Mouse (Mus musculus): ENCODE results near the gene Tssk2. TPM values are rescaled to one million over a fixed set of nuclear protein-coding genes. Genes with fewer than 3 reads are reported as not detected.

Tssk2 gene
- total RNA-seq, 4 experiments from 2014 or later, result 0.20 TPM; not detected in 3

DNA sequence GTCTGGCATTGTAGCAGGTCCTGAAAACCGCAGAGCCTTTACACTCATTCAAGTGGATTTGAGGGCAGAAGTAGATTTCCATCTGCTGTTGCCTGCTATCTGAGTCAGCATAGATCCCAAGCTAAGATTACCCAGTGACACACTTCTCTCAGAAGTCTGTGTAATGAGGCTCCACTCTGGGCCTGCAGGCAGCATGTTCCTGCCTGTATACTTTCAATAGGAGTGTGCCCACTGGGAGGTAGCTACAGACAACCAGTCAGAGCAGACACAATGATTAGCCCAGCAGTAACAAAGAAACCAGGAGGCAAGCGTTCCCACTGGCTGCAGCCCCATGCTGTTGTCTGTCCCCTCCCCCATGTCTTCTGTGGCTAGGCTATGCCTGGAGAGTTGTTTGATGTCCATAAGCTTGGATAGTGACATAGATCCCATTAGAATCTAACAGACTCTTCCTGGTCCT is 51.0 kb downstream of the Tssk2 start:
- no peak for DNase-seq (ENCODE audit: low spot score)

Other genes with a start within 250 kb of the Tssk2 start
- gene Med15, start 165.7 kb upstream of the Tssk2 start, total RNA-seq (2022), result 10 to 100 TPM; 22.3 to 27.2 (median 23.0) TPM
- gene Klhl22, start 139.0 kb upstream of the Tssk2 start, total RNA-seq (2022), result 10 to 100 TPM; 18.8 to 23.0 (median 19.4) TPM
- gene Scarf2, start 101.4 kb upstream of the Tssk2 start, total RNA-seq (2022), result 1 to 10 TPM; 3.3 to 5.2 (median 4.4) TPM
- not detected for gene B830017H08Rik, start 65.5 kb upstream of the Tssk2 start, total RNA-seq (2022)
- 1 to 10 TPM; 1.3 to 2.3 (median 1.9) TPM for gene Car15, start 60.3 kb upstream of the Tssk2 start, total RNA-seq (2022)
- gene Gm20518, start 7.0 kb upstream of the Tssk2 start, total RNA-seq (2022), result under 1 TPM; 0.13 to 0.65 (median 0.28) TPM
- gene Tssk1, start 4.4 kb upstream of the Tssk2 start, total RNA-seq (2022), result under 1 TPM in 3 of 4 experiments, not detected in 1; 0.17 to 0.33 (median 0.22) TPM
- gene Dgcr2, start 75 bp upstream of the Tssk2 start, total RNA-seq (2022), result 10 to 100 TPM; 44.4 to 51.8 (median 48.7) TPM
- gene Ess2, start 12.7 kb downstream of the Tssk2 start, total RNA-seq (2022), result 10 to 100 TPM in 1 of 4 experiments, 1 to 10 TPM in 3; 8.0 to 10.1 (median 9.6) TPM
- not detected for gene Gsc2, start 16.4 kb downstream of the Tssk2 start, total RNA-seq (2022)
- gene Slc25a1, start 29.6 kb downstream of the Tssk2 start, total RNA-seq (2022), result 1 to 10 TPM; 4.6 to 7.9 (median 7.2) TPM
- not detected for gene Vpreb2, start 81.8 kb downstream of the Tssk2 start, total RNA-seq (2022)
- 10 to 100 TPM; 40.3 to 52.7 (median 40.4) TPM for gene Dgcr6, start 154.2 kb downstream of the Tssk2 start, total RNA-seq (2022)
- gene Prodh, start 191.6 kb downstream of the Tssk2 start, total RNA-seq (2022), result 10 to 100 TPM; 12.9 to 36.7 (median 16.9) TPM
- gene Rtn4r, start 229.0 kb downstream of the Tssk2 start, total RNA-seq (2022), result 1 to 10 TPM; 2.8 to 4.7 (median 3.8) TPM